Mouse (Mus musculus): ENCODE data around the gene Camta1.

GRCm38 (mm10) chr4:151103646-151104045 lies 758.0 kb downstream of the Camta1 start:
- TF ChIP-seq GATA1 (IDR thresholded peaks at IDR 0.05; ENCODE audit: borderline replicate concordance, low read length) (no peak), FLI1 (IDR thresholded peaks at IDR 0.05; ENCODE audit: low read length) (no peak)
